17 mouse cellular contexts compared by ENCODE assay signal in genomic region chrX:162992121-162992520, GRCm38 (mm10). TPM values are rescaled to one million over a fixed set of nuclear protein-coding genes. Genes with fewer than 3 reads are reported as not detected.
"Had no signal": no experiment of that assay in that cellular context is flagged by ENCODE, and none has a peak within 500 bp of the region (broad histone marks: within the 10 kb centered on the region; RNA-seq: fewer than 3 reads in every experiment).

No protein-coding gene starts in this region.

- DNase-seq: kidney, postnatal 25 days; liver; lung, postnatal 36 days; midbrain, embryonic 14.5 days; thymus, adult 18-20 months; thymus, postnatal 14 days had no signal

- H3K4me2 ChIP-seq: kidney, embryonic 15.5 days; limb, embryonic 12.5 days; neural tube, embryonic 15.5 days had no signal

- H3K4me1 ChIP-seq: kidney, embryonic 15.5 days; limb, embryonic 12.5 days; midbrain, embryonic 10.5 days; neural tube, embryonic 15.5 days had no signal

- H3K4me3 ChIP-seq: kidney, embryonic 15.5 days; limb, embryonic 12.5 days; midbrain, embryonic 10.5 days; myocyte; neural tube, embryonic 15.5 days had no signal

- H3K9me3 ChIP-seq: kidney, embryonic 15.5 days; limb, embryonic 12.5 days; midbrain, embryonic 10.5 days; neural tube, embryonic 15.5 days had no signal

- H3K27me3 ChIP-seq: neural tube, embryonic 15.5 days had no signal

- H3K36me3 ChIP-seq: limb, embryonic 12.5 days; midbrain, embryonic 10.5 days; neural tube, embryonic 15.5 days had no signal

- H3K9ac ChIP-seq: kidney, embryonic 15.5 days; limb, embryonic 12.5 days; liver, embryonic 14.5 days; neural tube, embryonic 15.5 days had no signal

- H3K27ac ChIP-seq: kidney, embryonic 15.5 days; limb, embryonic 12.5 days; liver, embryonic 14.5 days; midbrain, embryonic 10.5 days; neural tube, embryonic 15.5 days had no signal

RNA-seq across cellular contexts. Expression of gene S100g, which starts 27.7 kb away (rescaled TPM):
- total RNA-seq: layer of hippocampus, adult 18-20 months; layer of hippocampus, postnatal 10 days; left cerebral cortex, postnatal 36 days; megakaryocyte progenitor cell, adult 5-6 weeks had no signal
- polyA plus RNA-seq: limb, embryonic 12.5 days; midbrain, embryonic 10.5 days; myocyte; neural tube, embryonic 11.5 days had no signal
